Mouse (Mus musculus) E14TG2a.4 (cell line): ENCODE data around the gene Dab1.

Experiments
- CTCF ChIP-seq: conservative IDR thresholded peaks from 2 replicates; pipeline ENCODE4 v1.5.1; 2014; ENCODE audit warnings: low read length
- NANOG ChIP-seq: IDR thresholded peaks from 2 replicates; pipeline ENCODE4 v1.6.1; 2014; ENCODE audit warnings: borderline replicate concordance, low read length, mixed read lengths

- TF ChIP-seq CTCF (no peak), NANOG (no peak)
These were observed 500.9 kb downstream of the Dab1 start for GRCm38 (mm10) chr4:104120108-104120507.
